Mouse (Mus musculus) mouse embryonic stem cell (cell line): ENCODE measurements around the gene Lims1.

Experiments
- in situ Hi-C, 2 experiments: fragments of 300-500 bp; cut with MboI; formaldehyde crosslinking; loops; 1 replicate in 1 of 2; 3 replicates in 1 of 2; pipeline ENCODE4 v1.14.3; 2019 to 2020; ENCODE audit warnings: low sequenced_read_pairs in 2 of 2, low pct_unique_long_range_greater_than_20kb in 1 of 2, mixed read lengths in 1 of 2; ENCODE audit not compliant: unreplicated experiment in 1 of 2

Lims1 gene

GRCm38 (mm10) chr10:58373829-58374228 lies 50.6 kb downstream of the Lims1 start:
- in situ Hi-C loops = no loop called here

GRCm38 (mm10) chr10:58377592-58378197 lies 54.4 kb downstream of the Lims1 start:
- in situ Hi-C loops = no loop called here

DNA sequence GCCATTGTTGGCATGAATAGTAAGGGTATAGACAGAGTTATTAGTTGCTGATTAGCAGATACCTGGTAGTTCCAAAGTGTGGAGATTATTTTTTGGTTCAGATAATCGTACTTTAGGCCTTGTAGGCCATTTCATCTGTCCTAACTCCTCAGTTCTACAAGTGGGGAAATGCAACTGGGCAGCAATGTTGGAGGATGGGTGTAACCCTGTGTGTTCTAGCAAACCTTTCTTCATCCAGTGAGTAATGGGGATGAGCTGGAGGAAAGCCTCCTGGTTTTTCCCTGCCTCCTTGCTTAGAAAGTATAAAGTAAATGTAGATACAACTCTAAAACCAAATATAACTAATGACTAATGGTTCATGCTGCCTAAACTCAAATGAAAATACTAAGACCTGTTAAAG lies 55.1 kb downstream of the Lims1 start:
- in situ Hi-C loops = no loop called here

- in situ Hi-C loops = no loop called here
These were observed 56.4 kb downstream of the Lims1 start for GRCm38 (mm10) chr10:58379699-58380098.

GRCm38 (mm10) chr10:58381904-58382303 lies 58.6 kb downstream of the Lims1 start:
- in situ Hi-C loops = no loop called here

DNA sequence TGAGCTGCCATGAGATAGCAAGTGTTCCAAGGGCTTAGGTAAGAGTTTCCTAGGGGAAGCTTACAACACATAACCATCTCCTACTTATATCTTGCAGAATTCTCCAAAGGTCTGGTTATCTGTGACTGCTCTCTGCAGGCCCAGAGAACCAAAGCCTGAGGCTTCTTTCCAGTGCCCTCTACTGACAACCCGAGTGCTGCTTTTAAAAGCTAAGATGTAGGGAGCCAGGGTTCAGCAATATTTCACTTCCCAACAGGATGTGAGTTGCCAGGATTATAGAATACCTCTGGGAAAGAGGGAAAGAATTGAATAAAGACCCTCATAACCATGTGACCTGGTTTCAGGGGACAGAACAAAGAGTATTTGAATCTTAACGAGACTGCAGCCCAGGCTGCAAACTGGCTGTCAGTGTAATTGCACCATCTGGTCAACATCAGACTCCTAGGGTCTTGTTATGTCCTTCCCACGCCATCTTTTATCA lies 59.4 kb downstream of the Lims1 start:
- in situ Hi-C loops = no loop called here

DNA sequence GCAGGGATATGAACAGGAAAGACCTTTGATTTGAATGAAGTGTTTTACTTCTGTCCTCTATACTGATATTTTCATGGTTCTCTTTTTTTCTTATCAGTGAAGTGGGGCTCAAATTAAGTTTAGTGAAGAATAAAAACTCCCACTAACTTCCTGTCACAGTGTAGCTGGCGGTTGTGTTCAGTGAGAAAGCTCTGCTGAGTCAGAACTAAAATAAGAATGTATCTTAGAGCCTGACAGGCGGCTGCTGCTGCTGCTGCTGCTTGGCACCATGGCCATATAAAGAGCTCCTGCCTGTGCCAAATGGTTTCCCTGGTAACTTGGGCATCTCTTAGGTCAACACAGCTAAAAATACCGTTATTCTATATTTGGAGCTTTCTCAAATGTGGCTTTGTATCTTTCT lies 60.0 kb downstream of the Lims1 start:
- in situ Hi-C loops = no loop called here

DNA sequence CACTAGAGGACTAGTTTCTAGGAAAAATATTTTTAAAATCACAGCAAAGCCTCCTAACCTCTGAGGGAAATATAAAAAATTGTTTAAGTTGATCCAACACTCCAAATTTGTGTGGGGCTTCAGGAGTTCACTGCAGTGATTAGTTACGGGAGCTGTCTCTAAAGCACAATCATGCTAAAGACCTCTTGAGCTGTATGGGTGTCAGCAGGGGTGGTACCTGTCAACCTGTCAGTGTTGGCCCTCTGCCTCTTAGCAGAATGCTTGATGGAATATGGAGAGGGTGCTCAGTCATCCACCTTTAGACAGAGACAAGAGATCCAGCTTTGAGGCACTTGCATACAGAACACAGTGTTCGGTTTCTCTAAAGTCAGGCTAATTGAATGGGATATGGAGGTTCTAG lies 60.5 kb downstream of the Lims1 start:
- in situ Hi-C loops = no loop called here

- in situ Hi-C loops = no loop called here
These were observed 62.4 kb downstream of the Lims1 start for GRCm38 (mm10) chr10:58385629-58386028.

DNA sequence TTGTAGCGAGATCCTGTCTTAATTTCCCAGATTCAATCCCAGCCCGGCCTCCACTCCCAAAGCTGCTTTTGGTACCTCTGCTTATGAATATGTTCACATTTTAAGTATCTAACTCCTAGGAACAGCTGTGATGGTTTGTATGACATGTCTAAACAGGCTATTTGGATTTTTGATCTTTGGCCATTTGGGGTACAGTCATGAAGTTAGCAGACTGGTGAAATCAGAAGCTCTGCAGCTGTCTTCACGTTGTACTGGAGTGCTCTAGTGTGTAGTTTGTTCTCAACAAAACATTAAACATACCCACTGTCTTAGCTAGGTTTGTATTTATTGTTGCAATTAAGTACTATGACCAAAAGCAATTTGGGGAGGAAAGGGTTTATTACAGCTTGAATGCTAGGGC lies 63.7 kb downstream of the Lims1 start:
- in situ Hi-C loops = no loop called here

GRCm38 (mm10) chr10:58388648-58389047 lies 65.4 kb downstream of the Lims1 start:
- in situ Hi-C loops = no loop called here

- in situ Hi-C loops = no loop called here
These were observed 65.9 kb downstream of the Lims1 start for GRCm38 (mm10) chr10:58389151-58389550.

- in situ Hi-C loops = no loop called here
These were observed 69.2 kb downstream of the Lims1 start for GRCm38 (mm10) chr10:58392435-58392834.

- in situ Hi-C loops = no loop called here
These were observed 70.1 kb downstream of the Lims1 start for GRCm38 (mm10) chr10:58393026-58394014.

DNA sequence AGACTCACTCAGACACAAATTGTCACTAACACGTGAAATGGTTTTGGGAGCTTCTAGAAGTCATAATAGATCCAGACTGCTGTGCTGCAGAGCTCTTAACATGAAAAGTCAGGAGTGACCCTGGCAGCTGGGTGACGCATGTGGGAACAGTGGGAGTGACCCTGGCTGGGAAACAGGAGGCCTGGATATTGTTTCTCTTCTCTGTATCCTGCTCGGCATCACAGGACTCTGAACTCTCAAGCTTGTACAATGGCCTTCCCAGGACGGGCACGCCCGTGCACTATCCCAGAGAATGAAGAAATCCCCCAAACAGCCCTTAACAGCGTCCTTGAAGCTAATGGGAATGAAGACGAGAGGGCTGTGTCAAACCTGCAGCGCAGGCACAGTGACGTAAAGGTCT lies 70.9 kb downstream of the Lims1 start:
- in situ Hi-C loops = no loop called here

GRCm38 (mm10) chr10:58395315-58395714 lies 72.0 kb downstream of the Lims1 start:
- in situ Hi-C loops = no loop called here

GRCm38 (mm10) chr10:58395723-58396122 lies 72.5 kb downstream of the Lims1 start:
- in situ Hi-C loops = no loop called here

DNA sequence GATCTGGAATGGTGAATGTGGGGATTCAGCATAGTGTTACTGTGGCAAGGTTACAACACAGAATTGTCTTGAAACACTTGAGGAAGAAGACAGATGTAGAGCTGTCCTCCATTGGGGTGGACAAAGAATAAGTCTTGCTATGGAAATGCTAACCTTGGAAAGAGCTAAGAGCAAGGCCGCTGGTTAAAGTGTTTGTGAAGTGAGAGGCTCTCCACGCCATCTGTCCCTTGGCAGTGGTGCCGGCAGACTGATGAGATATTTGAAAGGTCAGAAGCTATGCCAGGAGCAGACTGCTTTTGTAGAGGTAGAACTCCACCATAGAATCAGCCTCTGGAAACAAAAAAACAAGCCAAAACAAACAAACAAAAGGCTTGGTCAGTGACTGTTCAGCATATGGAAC lies 73.3 kb downstream of the Lims1 start:
- in situ Hi-C loops = no loop called here

GRCm38 (mm10) chr10:58398941-58399340 lies 75.7 kb downstream of the Lims1 start:
- in situ Hi-C loops = no loop called here

DNA sequence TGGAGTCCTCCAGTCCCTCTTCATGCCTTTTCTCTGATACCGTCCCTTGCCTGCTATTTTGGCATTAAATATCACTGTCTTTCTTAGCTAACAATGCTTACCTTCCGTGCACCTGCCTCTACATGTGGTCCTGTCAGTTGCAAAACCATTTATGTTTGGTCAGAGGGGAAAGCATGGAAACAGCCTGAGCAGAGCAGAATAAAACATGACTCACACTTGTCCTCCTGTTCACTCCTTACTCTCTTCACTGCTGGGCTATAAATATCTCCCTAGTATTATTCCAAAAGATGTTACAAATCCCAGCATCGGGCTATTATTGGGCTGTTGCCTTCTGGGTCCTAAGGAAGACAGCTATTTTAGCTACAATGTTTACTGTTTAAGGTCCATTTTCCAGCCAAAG lies 78.6 kb downstream of the Lims1 start:
- in situ Hi-C loops = no loop called here
